Mouse (Mus musculus) MEL (cell line): ENCODE measurements around the gene H2afv. TPM values are rescaled to one million over a fixed set of nuclear protein-coding genes. Genes with fewer than 3 reads are reported as not detected.

Source experiments
- DNase-seq: peaks from one replicate; pipeline ENCODE4 v3.0.0; 2011; ENCODE audit warnings: low read depth, low spot score
- H3K27ac ChIP-seq: 2 replicates; pipeline ENCODE4 v1.5.1; 2012; ENCODE audit warnings: low read depth, mild to moderate bottlenecking, control low read depth, low read length, moderate library complexity; ENCODE audit not compliant: control insufficient read depth
- H3K27me3 ChIP-seq, 2 experiments: fragments of 150-350 bp in 1 of 2; sonication (generic) in 1 of 2; 2 replicates each; pipeline ENCODE4 v1.6.1; 2012; ENCODE audit warnings: low read length in 2 of 2, mild to moderate bottlenecking in 2 of 2, improper control_type of control experiment in 1 of 2, moderate library complexity in 1 of 2; ENCODE audit not compliant: insufficient read depth in 2 of 2, control insufficient read depth in 1 of 2
- H3K36me3 ChIP-seq, 2 experiments: 2 replicates each; pipeline ENCODE4 v1.6.1; 2012 to 2014; ENCODE audit warnings: low read length in 2 of 2, improper control_type of control experiment in 1 of 2, inconsistent platforms in 1 of 2, mild to moderate bottlenecking in 1 of 2; ENCODE audit not compliant: insufficient read depth in 2 of 2, control insufficient read depth in 1 of 2
- H3K4me1 ChIP-seq, 2 experiments: fragments of 150-350 bp in 1 of 2; sonication (generic) in 1 of 2; 2 replicates each; pipeline ENCODE4 v1.6.1; 2012; ENCODE audit warnings: low read length in 2 of 2, improper control_type of control experiment in 1 of 2, mild to moderate bottlenecking in 1 of 2; ENCODE audit not compliant: insufficient read depth in 2 of 2, control insufficient read depth in 1 of 2
- H3K4me3 ChIP-seq, 2 experiments: fragments of 150-350 bp in 1 of 2; sonication (generic) in 1 of 2; 2 replicates each; pipeline ENCODE4 v1.5.1; 2012; ENCODE audit warnings: low read depth in 2 of 2, low read length in 2 of 2, mild to moderate bottlenecking in 2 of 2, moderate library complexity in 2 of 2, control low read depth in 1 of 2, improper control_type of control experiment in 1 of 2; ENCODE audit not compliant: control insufficient read depth in 1 of 2, insufficient read depth in 1 of 2
- H3K79me2 ChIP-seq: 2 replicates; pipeline ENCODE4 v1.6.1; 2012; ENCODE audit warnings: mild to moderate bottlenecking, low read length, moderate library complexity; ENCODE audit not compliant: control insufficient read depth, poor library complexity, insufficient read depth
- H3K9ac ChIP-seq: 2 replicates; pipeline ENCODE4 v1.6.1; 2012; ENCODE audit warnings: low read depth, mild to moderate bottlenecking, control low read depth, low read length, moderate library complexity; ENCODE audit not compliant: control insufficient read depth, poor library complexity, severe bottlenecking
- H3K9me3 ChIP-seq: fragments of 150-350 bp; sonication (generic); replicated peaks from 2 replicates; pipeline ENCODE4 v1.6.1; 2012; ENCODE audit warnings: mild to moderate bottlenecking, low read length, improper control_type of control experiment, moderate library complexity; ENCODE audit not compliant: insufficient read depth
- BHLHE40 ChIP-seq: IDR thresholded peaks from 2 replicates; pipeline ENCODE4 v1.6.1; 2012; ENCODE audit warnings: low read depth, mild to moderate bottlenecking, inconsistent platforms, low read length, improper control_type of control experiment, borderline replicate concordance
- CHD2 ChIP-seq: IDR thresholded peaks from 2 replicates; pipeline ENCODE4 v1.6.1; 2011; ENCODE audit warnings: low read length, improper control_type of control experiment
- ELF1 ChIP-seq: IDR thresholded peaks from 2 replicates; pipeline ENCODE4 v1.6.1; 2014; ENCODE audit warnings: low read depth, mild to moderate bottlenecking, inconsistent platforms, low read length, improper control_type of control experiment, moderate library complexity
- EP300 ChIP-seq, 2 experiments: IDR thresholded peaks; 2 replicates each; pipeline ENCODE4 v1.6.1; 2011; ENCODE audit warnings: improper control_type of control experiment in 2 of 2, low read length in 2 of 2, low read depth in 1 of 2, mild to moderate bottlenecking in 1 of 2
- ETS1 ChIP-seq: IDR thresholded peaks from 2 replicates; pipeline ENCODE4 v1.6.1; 2012; ENCODE audit warnings: low read depth, mild to moderate bottlenecking, inconsistent platforms, low read length, improper control_type of control experiment, moderate library complexity
- GABPA ChIP-seq: IDR thresholded peaks from 2 replicates; pipeline ENCODE4 v1.6.1; 2012; ENCODE audit warnings: low read depth, mild to moderate bottlenecking, inconsistent platforms, low read length, improper control_type of control experiment, moderate library complexity
- GATA1 ChIP-seq: IDR thresholded peaks from 2 replicates; pipeline ENCODE4 v1.6.1; 2011; ENCODE audit warnings: low read depth, low read length, improper control_type of control experiment
- JUND ChIP-seq: IDR thresholded peaks from 2 replicates; pipeline ENCODE4 v1.6.1; 2011; ENCODE audit warnings: low read depth, mild to moderate bottlenecking, improper control_type of control experiment, low read length
- KAT2A ChIP-seq: conservative IDR thresholded peaks from 2 replicates; pipeline ENCODE4 v1.6.1; 2012; ENCODE audit warnings: low read depth, low read length, improper control_type of control experiment, inconsistent platforms
- MAFK ChIP-seq: IDR thresholded peaks from 2 replicates; pipeline ENCODE4 v1.6.1; 2011; ENCODE audit warnings: low read depth, mild to moderate bottlenecking, low read length, improper control_type of control experiment, borderline replicate concordance
- MAZ ChIP-seq: IDR thresholded peaks from 2 replicates; pipeline ENCODE4 v1.6.1; 2012; ENCODE audit warnings: low read depth, mild to moderate bottlenecking, inconsistent platforms, low read length, improper control_type of control experiment
- MXI1 ChIP-seq: IDR thresholded peaks from 2 replicates; pipeline ENCODE4 v1.6.1; 2011; ENCODE audit warnings: mild to moderate bottlenecking, low read depth, low read length, improper control_type of control experiment
- MYC ChIP-seq: IDR thresholded peaks from 2 replicates; pipeline ENCODE4 v1.6.1; 2011; ENCODE audit warnings: low read depth, mild to moderate bottlenecking, low read length, improper control_type of control experiment, moderate library complexity
- NRF1 ChIP-seq: IDR thresholded peaks from 2 replicates; pipeline ENCODE4 v1.6.1; 2014; ENCODE audit warnings: low read depth, mild to moderate bottlenecking, inconsistent platforms, low read length, improper control_type of control experiment, moderate library complexity; ENCODE audit not compliant: poor library complexity, insufficient read depth, severe bottlenecking
- POLR2A ChIP-seq, 2 experiments: IDR thresholded peaks; 2 replicates each; pipeline ENCODE4 v1.6.1; 2011 to 2012; ENCODE audit warnings: low read length in 2 of 2, mild to moderate bottlenecking in 2 of 2, control low read depth in 1 of 2, improper control_type of control experiment in 1 of 2, low read depth in 1 of 2, moderate library complexity in 1 of 2; ENCODE audit not compliant: control insufficient read depth in 1 of 2, insufficient read depth in 1 of 2, poor library complexity in 1 of 2
- POLR2AphosphoS2 ChIP-seq: IDR thresholded peaks from 2 replicates; pipeline ENCODE4 v1.6.1; 2011; ENCODE audit warnings: low read length, improper control_type of control experiment
- POLR2AphosphoS5 ChIP-seq: IDR thresholded peaks from 2 replicates; pipeline ENCODE4 v1.6.1; 2012; ENCODE audit warnings: low read depth, borderline replicate concordance, mild to moderate bottlenecking, inconsistent platforms, low read length, moderate library complexity, mixed read lengths
- SIN3A ChIP-seq: IDR thresholded peaks from 2 replicates; pipeline ENCODE4 v1.6.1; 2012; ENCODE audit warnings: low read length, improper control_type of control experiment, inconsistent platforms
- SMC3 ChIP-seq: IDR thresholded peaks from 2 replicates; pipeline ENCODE4 v1.6.1; 2011; ENCODE audit warnings: low read depth, low read length, improper control_type of control experiment
- TAL1 ChIP-seq: IDR thresholded peaks from 2 replicates; pipeline ENCODE4 v1.6.1; 2012; ENCODE audit warnings: mild to moderate bottlenecking, inconsistent platforms, low read length, moderate library complexity, mixed read lengths
- TBP ChIP-seq: IDR thresholded peaks from 2 replicates; pipeline ENCODE4 v1.8.0; 2011; ENCODE audit warnings: low read depth, low read length, improper control_type of control experiment
- TCF12 ChIP-seq: IDR thresholded peaks from 2 replicates; pipeline ENCODE4 v1.6.1; 2014; ENCODE audit warnings: low read depth, mild to moderate bottlenecking, inconsistent platforms, low read length, improper control_type of control experiment, moderate library complexity
- USF2 ChIP-seq, 2 experiments: IDR thresholded peaks; 2 replicates each; pipeline ENCODE4 v1.6.1; 2011 to 2012; ENCODE audit warnings: improper control_type of control experiment in 2 of 2, low read length in 2 of 2, borderline replicate concordance in 1 of 2, inconsistent platforms in 1 of 2, low read depth in 1 of 2, mild to moderate bottlenecking in 1 of 2; ENCODE audit not compliant: insufficient read depth in 1 of 2
- ZC3H11A ChIP-seq: IDR thresholded peaks from 2 replicates; pipeline ENCODE4 v1.6.1; 2012; ENCODE audit warnings: low read depth, mild to moderate bottlenecking, inconsistent platforms, low read length, improper control_type of control experiment
- ZKSCAN1 ChIP-seq: IDR thresholded peaks from 2 replicates; pipeline ENCODE4 v1.6.1; 2012; ENCODE audit warnings: low read depth, mild to moderate bottlenecking, inconsistent platforms, low read length, improper control_type of control experiment, moderate library complexity
- ZMIZ1 ChIP-seq: IDR thresholded peaks from 2 replicates; pipeline ENCODE4 v1.6.1; 2012; ENCODE audit warnings: low read depth, mild to moderate bottlenecking, inconsistent platforms, low read length, improper control_type of control experiment, moderate library complexity
- ZNF384 ChIP-seq: IDR thresholded peaks from 2 replicates; pipeline ENCODE4 v1.6.1; 2012; ENCODE audit warnings: low read depth, mild to moderate bottlenecking, inconsistent platforms, low read length, improper control_type of control experiment
- polyA plus RNA-seq, 2 experiments: library from polyadenylated mRNA; stranded (reverse) in 1 of 2; unstranded in 1 of 2; fragments of >175 nt in 1 of 2; fragments of >200 nt in 1 of 2; gene quantifications; 2 replicates each; pipeline versions ENCODE4 v1.2.1 to v1.2.4; 2012; ENCODE audit warnings: low replicate concordance in 2 of 2, low read depth in 1 of 2; ENCODE audit not compliant: insufficient read length in 2 of 2, insufficient read depth in 1 of 2, missing spikeins in 1 of 2
- total RNA-seq: library from RNA; depleted of rRNA; stranded (reverse); fragments of 300-350 nt; gene quantifications from 2 replicates; pipeline ENCODE4 v1.2.3, GENCODE M21; 2012

H2afv gene
- total and polyA plus RNA-seq, 3 experiments: 97.2 to 159 TPM; not detected in 1

DNA sequence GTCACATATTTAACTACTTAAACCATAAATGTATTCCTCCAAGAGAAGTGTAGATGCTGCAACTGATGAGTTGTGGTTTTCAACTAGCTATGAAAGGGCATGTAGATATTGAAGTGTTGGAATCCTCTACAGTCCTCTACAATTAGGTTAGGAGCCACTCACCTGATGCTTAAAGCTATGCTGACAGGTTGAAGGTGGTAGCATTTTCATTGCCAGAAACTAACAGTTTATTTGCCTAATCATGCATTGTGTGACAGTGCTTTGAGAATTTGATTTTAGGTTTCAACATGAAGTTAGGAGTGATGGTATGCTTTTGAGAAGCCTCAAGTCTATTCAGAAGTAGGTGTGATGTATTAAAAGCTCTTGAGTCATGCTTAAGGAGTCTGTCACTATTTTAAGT is 26.8 kb downstream of the H2afv start:
- peak overlapping the region; percentile 97 for H3K27ac ChIP-seq

DNA sequence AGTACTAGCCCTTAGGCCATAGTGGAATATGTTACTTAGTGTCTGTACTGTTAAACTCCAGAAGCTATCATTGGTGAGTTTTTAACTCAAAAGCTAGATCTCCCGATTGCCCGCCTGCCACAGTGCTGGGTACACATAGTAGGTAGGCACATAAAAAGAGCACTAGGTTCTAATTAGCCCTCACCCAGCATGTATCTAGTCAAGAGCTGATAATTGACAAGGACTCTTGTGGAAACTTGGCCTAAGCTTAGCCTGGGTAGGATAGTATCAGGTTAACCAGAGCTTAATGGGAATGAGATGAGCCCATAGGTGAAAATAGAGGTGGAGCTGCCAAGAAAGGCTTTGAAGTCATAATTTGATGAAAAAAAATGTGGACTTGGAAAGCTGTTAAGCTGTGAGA is 27.2 kb downstream of the H2afv start:
- peak overlapping the region; percentile 97 for H3K27ac ChIP-seq

More for the DNA sequence above, 26.8 kb downstream of the H2afv start:
- no peaks in the 10 kb centered on the region for H3K27me3 ChIP-seq
- peak overlapping the region; percentile 99 for H3K9ac ChIP-seq
- H3K79me2 ChIP-seq: peaks cover 33% of the 10 kb centered on the region
- no peak for TF ChIP-seq KAT2A
- TF ChIP-seq TCF12: no peak
- TF ChIP-seq POLR2AphosphoS2: peak; percentile 96
- TF ChIP-seq JUND: no peak; the same call in 1 of the 2 replicates
- TF ChIP-seq ELF1: no peak
- TF ChIP-seq ZC3H11A: no peak
- no peak for TF ChIP-seq MAZ
- no peak for TF ChIP-seq TBP
- TF ChIP-seq SMC3: 0 out of 2 replicates have a peak, but pooled peaks have one; percentile 12
- TF ChIP-seq GATA1: no peak
- TF ChIP-seq ZMIZ1: no peak
- TF ChIP-seq MYC: 0 out of 2 replicates have a peak, but pooled peaks have one; percentile 40
- peak in 1 of 2 experiments; percentile 20; a peak in 1 of 4 replicates for TF ChIP-seq POLR2A (IDR thresholded peaks at IDR 0.05; ENCODE audit: control insufficient read depth in 1 of 2, insufficient read depth in 1 of 2, low read depth in 1 of 2, low read length in 2 of 2, poor library complexity in 1 of 2)
- TF ChIP-seq MXI1: no peak
- no peak; the same call in 1 of the 2 replicates for TF ChIP-seq SIN3A
- TF ChIP-seq NRF1: no peak
- no peak for TF ChIP-seq GABPA
- no peak for TF ChIP-seq CHD2
- no peak for TF ChIP-seq POLR2AphosphoS5
- no peak for TF ChIP-seq MAFK
- no peak for TF ChIP-seq USF2 (IDR thresholded peaks at IDR 0.05; ENCODE audit: borderline replicate concordance in 1 of 2, insufficient read depth in 1 of 2, low read depth in 1 of 2, low read length in 2 of 2)
- peaks cover 25 to 32% of the 10 kb centered on the region in 2 experiments for H3K36me3 ChIP-seq
- peaks cover 9 to 13% of the 10 kb centered on the region in 2 experiments for H3K4me1 ChIP-seq
- DNase-seq: peak; percentile 51
- no peaks in the 10 kb centered on the region for H3K9me3 ChIP-seq
- H3K4me3 ChIP-seq: peak overlapping the region; percentile 80 to 93

More for the DNA sequence above, 27.2 kb downstream of the H2afv start:
- H3K4me1 ChIP-seq: peaks cover 9 to 13% of the 10 kb centered on the region in 2 experiments
- no peaks in the 10 kb centered on the region for H3K9me3 ChIP-seq
- TF ChIP-seq ZNF384 (0 out of 2 replicates have a peak, but pooled peaks have one; percentile 36), CHD2 (no peak), ZKSCAN1 (peak; percentile 89), POLR2A (IDR thresholded peaks at IDR 0.05; ENCODE audit: control insufficient read depth in 1 of 2, insufficient read depth in 1 of 2, low read depth in 1 of 2, low read length in 2 of 2, poor library complexity in 1 of 2) (peak in 1 of 2 experiments; percentile 1; a peak in 1 of 4 replicates), EP300 (IDR thresholded peaks at IDR 0.05; ENCODE audit: low read depth in 1 of 2, low read length in 2 of 2) (no peak), GATA1 (no peak), BHLHE40 (no peak), MAZ (no peak), SMC3 (no peak), USF2 (IDR thresholded peaks at IDR 0.05; ENCODE audit: borderline replicate concordance in 1 of 2, insufficient read depth in 1 of 2, low read depth in 1 of 2, low read length in 2 of 2) (no peak), TBP (no peak), ZMIZ1 (0 out of 2 replicates have a peak, but pooled peaks have one; percentile 23), TAL1 (no peak), ETS1 (no peak)
- H3K4me3 ChIP-seq: peak overlapping the region; percentile 80 to 93
- peaks cover 33% of the 10 kb centered on the region for H3K79me2 ChIP-seq
- no peak for DNase-seq
- H3K36me3 ChIP-seq: peaks cover 25 to 32% of the 10 kb centered on the region in 2 experiments
- no peaks in the 10 kb centered on the region for H3K27me3 ChIP-seq
- H3K9ac ChIP-seq: peak overlapping the region; percentile 99
